Mouse (Mus musculus) kidney, adult 8-10 months (tissue): ENCODE data around the gene Gpr108.

Source experiments
- DNase-seq, 2 experiments: peaks; one replicate each; pipeline ENCODE4 v3.0.0; 2022

Gene Gpr108

DNA sequence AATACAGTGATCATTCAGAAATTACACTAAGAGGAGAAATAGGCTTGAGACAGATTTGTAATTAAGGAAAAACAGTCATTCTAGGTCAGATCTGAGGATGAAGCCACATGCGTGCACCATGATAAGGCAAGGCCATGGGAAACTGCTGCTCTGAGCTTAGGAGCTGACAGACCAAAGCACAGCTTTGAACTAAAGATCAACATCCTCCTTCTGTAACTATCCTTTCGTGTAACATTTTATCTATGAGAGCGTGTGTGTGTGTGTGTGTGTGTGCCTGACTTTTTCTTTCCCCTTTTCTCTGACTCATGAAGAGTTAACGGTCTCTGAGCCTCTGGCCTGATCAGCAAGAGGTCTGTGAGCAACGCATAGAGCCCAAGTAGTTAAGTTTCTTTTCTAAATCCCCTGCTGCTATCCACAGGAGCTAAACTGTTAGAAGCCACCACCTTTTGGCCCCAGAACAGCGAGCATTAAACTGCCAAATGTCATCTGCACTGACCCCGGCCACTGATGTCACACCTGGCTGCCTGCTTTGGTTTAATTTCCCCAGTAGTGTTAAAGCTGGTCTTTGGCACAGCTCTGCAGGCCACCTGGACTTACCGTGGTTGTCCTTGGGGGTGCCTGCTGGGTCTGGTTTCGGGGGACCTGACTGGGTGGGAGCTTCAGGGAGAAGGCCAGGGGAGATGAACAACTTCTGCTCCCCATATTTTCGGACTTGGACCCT, 4.4 kb downstream of the Gpr108 start:
- DNase-seq: no peak

GRCm38 (mm10) chr17:57237181-57237580, 11.1 kb downstream of the Gpr108 start:
- no peak for DNase-seq

GRCm38 (mm10) chr17:57235803-57236202, 12.4 kb downstream of the Gpr108 start:
- no peak for DNase-seq

- peak; percentile 59 to 65 for DNase-seq
Observed at GRCm38 (mm10) chr17:57234254-57234928, 13.9 kb downstream of the Gpr108 start.

- DNase-seq: peak; percentile 87 to 91
Observed at GRCm38 (mm10) chr17:57233038-57233437, 15.2 kb downstream of the Gpr108 start.

- DNase-seq: no peak
Observed at GRCm38 (mm10) chr17:57232200-57232599, 16.0 kb downstream of the Gpr108 start.

DNA sequence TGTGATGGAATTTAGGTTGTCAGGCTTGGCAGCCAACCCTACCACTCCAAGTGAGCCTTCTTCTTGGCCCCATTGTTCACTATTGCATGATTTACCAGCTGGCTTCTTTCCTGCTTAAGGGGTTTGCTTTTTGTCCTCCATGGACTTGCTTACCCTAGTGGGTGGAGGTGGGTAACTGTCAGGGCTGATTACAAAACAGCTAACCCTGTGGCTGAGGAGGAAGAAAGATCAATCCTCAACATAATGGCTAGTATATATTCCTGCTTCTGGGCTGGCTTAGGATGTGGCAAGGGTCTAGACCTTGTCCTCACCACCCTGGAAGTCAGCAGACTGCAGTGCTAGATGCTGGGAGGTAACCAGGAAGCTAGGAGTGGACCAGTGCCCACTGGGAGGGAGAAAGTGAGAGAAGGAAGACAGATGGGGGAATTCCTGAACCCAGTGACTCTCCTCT, 16.9 kb downstream of the Gpr108 start:
- DNase-seq: peak in 1 of 2 experiments; percentile 57

GRCm38 (mm10) chr17:57230728-57231125, 17.5 kb downstream of the Gpr108 start:
- DNase-seq: peak; percentile 52 to 57

DNA sequence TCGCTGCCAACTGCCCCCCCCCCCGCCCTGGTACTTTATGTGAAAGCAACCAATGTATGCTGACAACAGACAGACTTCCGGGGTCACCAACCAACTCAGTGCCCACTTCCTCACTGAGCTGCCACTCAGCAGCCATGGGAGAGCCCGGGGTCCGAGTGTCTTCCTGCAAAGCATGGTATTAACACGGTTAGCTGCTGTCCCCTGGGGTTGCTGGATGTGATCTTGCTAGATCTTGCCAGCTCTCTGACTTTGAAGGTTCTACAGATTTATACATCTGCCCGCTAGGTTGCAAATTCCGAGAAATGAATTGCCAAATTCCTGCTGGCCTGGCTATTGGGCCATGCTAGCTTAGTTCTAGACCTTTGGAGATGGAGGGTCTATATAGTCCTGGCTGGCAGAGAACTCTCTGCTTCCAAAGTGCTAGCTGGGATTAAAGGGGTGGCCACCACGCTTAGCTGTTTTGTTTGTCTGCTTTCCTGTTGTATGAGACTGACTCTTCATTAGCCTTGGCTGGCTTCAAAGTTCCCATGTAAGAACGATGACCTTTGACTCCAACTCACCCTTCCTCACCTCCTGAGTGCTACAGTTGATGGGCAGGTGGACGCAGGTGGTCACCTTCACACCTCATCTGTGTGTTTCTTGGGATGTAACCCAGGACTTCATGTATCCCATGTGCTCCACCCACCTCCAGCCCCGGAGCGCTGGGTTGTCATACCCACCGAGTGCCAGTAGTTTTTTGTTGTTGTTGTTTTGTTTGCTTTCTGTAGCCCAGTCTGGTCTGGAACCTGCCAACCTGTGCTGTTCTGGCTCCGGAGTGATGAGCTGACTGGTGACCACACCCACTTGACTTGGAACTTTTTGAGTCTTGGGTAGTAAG, 18.2 kb downstream of the Gpr108 start:
- no peak for DNase-seq

DNA sequence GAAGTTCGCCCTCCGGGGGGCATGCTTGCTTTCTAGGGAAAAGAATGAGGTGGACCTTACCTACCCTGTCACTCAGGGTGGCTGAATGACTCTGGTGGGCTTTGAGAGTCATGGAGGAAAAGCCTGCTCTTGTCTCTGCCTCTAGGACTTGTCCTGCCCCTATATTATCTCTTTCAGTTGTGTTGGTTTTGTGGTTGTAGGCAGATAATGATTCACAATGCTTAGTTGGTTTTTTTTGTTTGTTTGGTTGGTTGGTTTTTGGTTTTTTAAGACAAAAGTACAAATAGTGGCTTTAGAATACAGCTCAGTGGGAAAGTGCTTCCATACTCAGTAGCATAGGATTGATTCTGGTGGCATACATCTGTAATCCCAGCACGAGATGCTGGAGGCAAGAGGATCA, 19.4 kb downstream of the Gpr108 start:
- DNase-seq: no peak

- DNase-seq: peak; percentile 43 to 45
Observed at GRCm38 (mm10) chr17:57228014-57228413, 20.2 kb downstream of the Gpr108 start, which contains the start of gene C3. Gene C3 (minus strand): TSS chr17:57228136.

- no peak for DNase-seq
Observed at GRCm38 (mm10) chr17:57227468-57227867, 20.8 kb downstream of the Gpr108 start.

- no peak for DNase-seq
Observed at GRCm38 (mm10) chr17:57223313-57223712, 24.9 kb downstream of the Gpr108 start.

DNA sequence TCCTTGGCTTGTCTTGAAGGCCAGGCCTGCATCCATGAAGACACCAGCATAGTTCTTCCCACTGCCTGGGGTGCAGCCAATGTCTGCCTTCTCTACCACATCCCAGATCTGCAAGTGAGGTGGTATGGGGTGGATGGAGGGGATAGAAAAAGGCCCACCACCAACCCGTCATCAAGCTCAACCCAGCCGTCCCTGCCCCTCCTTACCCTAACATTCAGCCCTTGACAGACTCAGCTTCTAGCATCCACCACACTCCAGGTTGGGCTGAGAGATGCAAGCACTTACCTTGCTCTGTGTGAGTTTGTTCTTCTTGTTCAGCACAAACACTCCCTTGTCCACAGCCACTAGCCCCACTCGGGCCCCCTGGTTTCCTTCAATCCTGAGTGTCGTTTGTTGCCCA, 26.3 kb downstream of the Gpr108 start:
- DNase-seq: no peak

DNA sequence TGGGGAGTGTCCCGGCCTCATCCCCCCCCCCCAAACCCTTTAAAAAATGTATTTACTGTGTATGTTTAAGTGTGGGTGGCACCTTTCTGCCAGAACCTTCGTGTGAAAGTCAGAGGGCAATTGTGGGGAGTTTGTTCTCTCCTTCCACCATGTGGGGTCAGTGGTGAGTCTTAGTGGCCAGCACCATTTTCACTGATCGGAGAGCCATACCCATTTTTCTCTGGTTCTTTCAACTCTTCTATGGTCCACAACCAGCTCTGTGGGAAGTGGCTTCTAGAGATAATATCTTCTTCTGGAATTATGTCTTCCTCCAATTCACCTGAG, 28.4 kb downstream of the Gpr108 start:
- DNase-seq: peak; percentile 47 to 61

DNA sequence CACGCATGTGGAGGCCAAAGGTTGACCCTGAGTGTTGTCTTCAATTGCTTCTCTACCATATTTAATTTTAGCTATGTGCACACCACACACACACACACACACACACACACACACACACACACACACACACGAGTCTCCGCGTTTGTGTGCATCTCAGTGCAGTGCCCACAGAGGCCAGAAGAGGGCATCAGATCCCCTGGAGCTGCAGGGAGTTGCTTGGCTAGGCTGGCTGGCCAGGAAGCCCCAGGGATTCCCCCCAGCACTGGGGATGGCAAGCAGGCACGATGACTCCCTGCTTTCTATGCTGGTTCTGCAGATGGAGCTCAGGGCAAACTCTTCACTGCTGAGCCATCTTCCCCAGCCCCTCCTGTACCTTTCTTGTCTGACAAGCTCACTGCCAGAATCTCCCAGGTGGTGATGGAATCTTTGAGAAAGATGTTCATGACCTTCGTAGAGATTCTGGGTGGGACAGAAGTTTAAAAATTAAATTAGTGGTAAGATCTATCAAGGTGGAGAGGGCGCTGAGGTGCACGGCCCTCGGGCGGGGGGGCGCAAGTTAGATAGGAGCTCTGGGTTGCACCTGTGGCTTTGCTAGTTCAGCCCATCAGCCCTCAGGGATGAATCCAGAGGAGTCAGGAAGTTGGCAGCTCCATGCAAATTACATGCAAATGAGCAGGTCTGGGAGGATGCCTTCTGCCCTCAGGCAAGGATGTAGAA, 28.9 kb downstream of the Gpr108 start:
- peak; percentile 57 to 81 for DNase-seq

- DNase-seq: no peak
Observed at GRCm38 (mm10) chr17:57218335-57218900, 29.8 kb downstream of the Gpr108 start.

DNA sequence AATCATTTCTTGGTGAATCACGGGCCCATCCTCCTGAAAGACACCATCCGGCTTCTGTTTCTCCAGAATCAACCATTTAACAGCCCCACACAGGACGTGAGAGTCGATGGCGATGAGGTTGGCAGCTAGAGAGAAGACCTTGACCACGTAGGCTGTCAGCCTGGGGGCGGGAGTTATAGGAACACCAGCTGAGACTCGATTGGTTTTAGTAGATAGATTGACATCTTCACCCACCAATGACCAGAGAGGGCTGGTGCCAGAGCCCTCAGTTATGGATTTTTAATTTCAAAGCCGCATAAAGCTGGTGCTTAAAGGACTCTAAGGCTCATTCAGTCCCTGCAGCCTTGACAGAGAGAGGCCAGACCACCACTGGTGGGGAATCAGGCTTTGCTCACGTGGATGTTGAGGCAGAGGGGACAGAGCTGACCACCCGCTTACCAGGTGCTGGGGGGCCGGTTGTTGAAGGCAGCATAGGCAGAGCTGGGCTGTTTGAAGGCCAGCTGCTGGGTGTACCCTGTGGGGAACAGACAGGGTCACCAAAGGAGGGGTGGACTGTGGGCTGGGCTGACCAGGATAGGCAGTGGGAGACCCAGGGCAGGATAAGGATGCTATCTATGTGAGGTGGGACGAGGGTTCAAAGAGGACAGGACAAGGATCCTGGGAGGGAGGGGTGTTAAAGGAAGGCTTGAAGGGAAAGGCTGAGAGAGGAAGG, 33.4 kb downstream of the Gpr108 start:
- no peak for DNase-seq

GRCm38 (mm10) chr17:57211501-57211900, 36.7 kb downstream of the Gpr108 start:
- no peak for DNase-seq

- DNase-seq: no peak
Observed at GRCm38 (mm10) chr17:57209330-57209729, 38.9 kb downstream of the Gpr108 start.

DNA sequence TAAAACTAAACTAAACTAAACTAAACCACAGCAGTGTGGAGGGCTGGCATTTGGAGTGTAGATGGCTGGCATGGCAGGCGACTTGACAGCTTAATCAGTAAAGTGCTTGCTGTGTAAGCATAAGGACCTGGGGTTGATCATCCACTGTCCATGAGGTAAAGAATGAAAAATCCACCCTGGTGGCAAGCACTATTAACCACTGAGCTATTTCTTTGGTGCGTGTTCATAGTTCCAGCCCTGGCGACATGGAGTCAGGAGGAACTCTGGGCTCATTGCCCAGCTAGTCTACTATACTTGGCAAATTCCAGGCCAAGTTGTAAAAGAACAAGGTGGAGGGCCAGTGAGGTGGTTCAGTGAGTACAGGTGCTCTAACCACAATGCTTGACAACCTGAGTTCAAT, 40.3 kb downstream of the Gpr108 start:
- peak; percentile 65 to 71 for DNase-seq
